Mouse (Mus musculus) CH12.LX (cell line): ENCODE measurements around the gene Tcf25. TPM values are rescaled to one million over a fixed set of nuclear protein-coding genes. Genes with fewer than 3 reads are reported as not detected.

Experiments used
- polyA plus RNA-seq: library from polyadenylated mRNA; unstranded; fragments of >175 nt; gene quantifications from 2 replicates; pipeline ENCODE4 v1.2.1, GENCODE M21; 2012; ENCODE audit warnings: low read depth; ENCODE audit not compliant: insufficient read length
- total RNA-seq, 2 experiments: library from RNA; depleted of rRNA; stranded (reverse); fragments of 300-350 nt in 1 of 2; fragments of >200 nt in 1 of 2; gene quantifications; 2 replicates each; pipeline ENCODE4 v1.2.3; 2012 to 2014

The Tcf25 gene
- total and polyA plus RNA-seq, 3 experiments = 168 to 393 (median 207) TPM

Other genes with a start within 250 kb of the Tcf25 start
- 0.25 and 0.68 TPM in 2 replicates for gene Sult5a1, start 215.4 kb upstream of the Tcf25 start, total RNA-seq (2012; rRNA removed)
- not detected in 2 replicates for gene Sult5a1, start 215.4 kb upstream of the Tcf25 start, total RNA-seq (2014; rRNA removed)
- not detected in 2 replicates for gene Sult5a1, start 215.4 kb upstream of the Tcf25 start, polyA plus RNA-seq
- gene Dpep1, start 187.5 kb upstream of the Tcf25 start, total RNA-seq (2012; rRNA removed) = not detected in 2 replicates
- gene Dpep1, start 187.5 kb upstream of the Tcf25 start, total RNA-seq (2014; rRNA removed) = not detected in 2 replicates
- not detected in 2 replicates for gene Dpep1, start 187.5 kb upstream of the Tcf25 start, polyA plus RNA-seq
- gene Chmp1a, start 161.0 kb upstream of the Tcf25 start, total RNA-seq (2012; rRNA removed) = 69.5 and 103 TPM in 2 replicates
- gene Chmp1a, start 161.0 kb upstream of the Tcf25 start, total RNA-seq (2014; rRNA removed) = 80.8 and 83.2 TPM in 2 replicates
- gene Chmp1a, start 161.0 kb upstream of the Tcf25 start, polyA plus RNA-seq = 67.0 and 67.5 TPM in 2 replicates
- gene Spata33, start 160.9 kb upstream of the Tcf25 start, total RNA-seq (2012; rRNA removed) = 0.38 and 0.46 TPM in 2 replicates
- gene Spata33, start 160.9 kb upstream of the Tcf25 start, total RNA-seq (2014; rRNA removed) = 0.35 and 0.36 TPM in 2 replicates
- gene Spata33, start 160.9 kb upstream of the Tcf25 start, polyA plus RNA-seq = 0.41 and 0.44 TPM in 2 replicates
- 33.7 and 35.7 TPM in 2 replicates for gene Cdk10, start 148.9 kb upstream of the Tcf25 start, total RNA-seq (2012; rRNA removed)
- gene Cdk10, start 148.9 kb upstream of the Tcf25 start, total RNA-seq (2014; rRNA removed) = 24.8 and 28.6 TPM in 2 replicates
- gene Cdk10, start 148.9 kb upstream of the Tcf25 start, polyA plus RNA-seq = 33.9 and 38.0 TPM in 2 replicates
- gene Spata2l, start 137.5 kb upstream of the Tcf25 start, total RNA-seq (2012; rRNA removed) = 2.1 and 2.3 TPM in 2 replicates
- gene Spata2l, start 137.5 kb upstream of the Tcf25 start, total RNA-seq (2014; rRNA removed) = 0.63 and 0.95 TPM in 2 replicates
- gene Spata2l, start 137.5 kb upstream of the Tcf25 start, polyA plus RNA-seq = 1.4 and 1.9 TPM in 2 replicates
- gene Zfp276, start 119.6 kb upstream of the Tcf25 start, total RNA-seq (2012; rRNA removed) = 9.6 and 10.2 TPM in 2 replicates
- 5.5 and 5.9 TPM in 2 replicates for gene Zfp276, start 119.6 kb upstream of the Tcf25 start, total RNA-seq (2014; rRNA removed)
- 8.7 and 9.2 TPM in 2 replicates for gene Zfp276, start 119.6 kb upstream of the Tcf25 start, polyA plus RNA-seq
- gene Vps9d1, start 119.4 kb upstream of the Tcf25 start, total RNA-seq (2012; rRNA removed) = 5.2 and 5.5 TPM in 2 replicates
- gene Vps9d1, start 119.4 kb upstream of the Tcf25 start, total RNA-seq (2014; rRNA removed) = 2.8 and 3.1 TPM in 2 replicates
- gene Vps9d1, start 119.4 kb upstream of the Tcf25 start, polyA plus RNA-seq = 6.3 and 9.7 TPM in 2 replicates
- gene Fanca, start 55.2 kb upstream of the Tcf25 start, total RNA-seq (2012; rRNA removed) = 39.2 and 50.7 TPM in 2 replicates
- gene Fanca, start 55.2 kb upstream of the Tcf25 start, total RNA-seq (2014; rRNA removed) = 21.9 and 26.7 TPM in 2 replicates
- gene Fanca, start 55.2 kb upstream of the Tcf25 start, polyA plus RNA-seq = 57.8 and 60.6 TPM in 2 replicates
- gene Spire2, start 41.0 kb upstream of the Tcf25 start, total RNA-seq (2012; rRNA removed) = 2.3 and 2.9 TPM in 2 replicates
- 0.96 and 1.1 TPM in 2 replicates for gene Spire2, start 41.0 kb upstream of the Tcf25 start, total RNA-seq (2014; rRNA removed)
- gene Spire2, start 41.0 kb upstream of the Tcf25 start, polyA plus RNA-seq = 2.3 and 2.6 TPM in 2 replicates
- gene Mc1r, start 33.4 kb downstream of the Tcf25 start, total RNA-seq (2012; rRNA removed) = 0.04 TPM in 1 of 2 replicates, not detected in the other
- gene Mc1r, start 33.4 kb downstream of the Tcf25 start, total RNA-seq (2014; rRNA removed) = not detected in 2 replicates
- gene Mc1r, start 33.4 kb downstream of the Tcf25 start, polyA plus RNA-seq = 0.07 TPM in 1 of 2 replicates, not detected in the other
- gene Tubb3, start 37.7 kb downstream of the Tcf25 start, total RNA-seq (2012; rRNA removed) = 1.8 and 3.1 TPM in 2 replicates
- 1.3 and 2.2 TPM in 2 replicates for gene Tubb3, start 37.7 kb downstream of the Tcf25 start, total RNA-seq (2014; rRNA removed)
- 1.8 and 2.6 TPM in 2 replicates for gene Tubb3, start 37.7 kb downstream of the Tcf25 start, polyA plus RNA-seq
- gene Def8, start 49.8 kb downstream of the Tcf25 start, total RNA-seq (2012; rRNA removed) = 19.9 and 20.9 TPM in 2 replicates
- 16.8 and 17.9 TPM in 2 replicates for gene Def8, start 49.8 kb downstream of the Tcf25 start, total RNA-seq (2014; rRNA removed)
- gene Def8, start 49.8 kb downstream of the Tcf25 start, polyA plus RNA-seq = 22.4 and 23.3 TPM in 2 replicates
- 36.0 and 36.2 TPM in 2 replicates for gene Afg3l1, start 104.2 kb downstream of the Tcf25 start, total RNA-seq (2012; rRNA removed)
- gene Afg3l1, start 104.2 kb downstream of the Tcf25 start, total RNA-seq (2014; rRNA removed) = 16.4 and 20.3 TPM in 2 replicates
- 47.6 and 48.0 TPM in 2 replicates for gene Afg3l1, start 104.2 kb downstream of the Tcf25 start, polyA plus RNA-seq
- gene Dbndd1, start 141.7 kb downstream of the Tcf25 start, total RNA-seq (2012; rRNA removed) = 0.38 and 0.55 TPM in 2 replicates
- not detected in 2 replicates for gene Dbndd1, start 141.7 kb downstream of the Tcf25 start, total RNA-seq (2014; rRNA removed)
- gene Dbndd1, start 141.7 kb downstream of the Tcf25 start, polyA plus RNA-seq = 2.1 and 2.5 TPM in 2 replicates
- gene Gas8, start 145.1 kb downstream of the Tcf25 start, total RNA-seq (2012; rRNA removed) = 15.2 and 18.5 TPM in 2 replicates
- 6.0 and 8.3 TPM in 2 replicates for gene Gas8, start 145.1 kb downstream of the Tcf25 start, total RNA-seq (2014; rRNA removed)
- gene Gas8, start 145.1 kb downstream of the Tcf25 start, polyA plus RNA-seq = 22.0 and 28.7 TPM in 2 replicates